Mouse (Mus musculus) mouse trophoblast stem cell (cell line): ENCODE results near the gene Krt39.

Source experiments
- in situ Hi-C, 2 experiments: fragments of 300-500 bp; cut with MseI, MboI; formaldehyde crosslinking; loops; 2 replicates in 1 of 2; 3 replicates in 1 of 2; pipeline ENCODE4 v1.15.1; 2025

The Krt39 gene

DNA sequence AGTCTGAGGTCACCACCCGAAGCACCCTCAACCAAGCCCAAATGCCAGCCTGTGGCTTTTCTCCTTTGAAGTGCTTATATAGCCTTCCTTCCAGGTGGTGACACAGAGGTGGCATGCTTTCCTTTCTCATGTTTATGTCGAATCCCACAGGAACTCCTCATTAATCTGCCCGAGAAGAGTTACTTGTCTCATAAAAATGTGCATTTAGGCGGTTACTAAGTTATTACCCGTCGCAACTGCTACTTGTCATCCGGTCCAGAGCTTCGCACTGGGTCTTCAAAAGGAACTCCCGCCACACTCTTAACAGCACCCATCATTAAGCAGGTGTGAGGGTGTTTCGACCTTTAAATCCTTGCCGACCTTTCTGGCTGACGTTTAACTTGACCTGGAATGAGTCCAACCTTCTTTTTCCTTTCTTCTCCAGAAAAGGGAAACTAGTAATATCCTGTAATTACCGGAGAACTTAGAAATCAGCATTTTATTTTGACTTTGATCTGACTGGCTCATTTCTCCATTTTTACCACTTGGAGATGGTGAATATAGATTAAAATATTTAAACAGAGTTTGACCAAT is at the start of gene Krt39:
Krt39 (minus strand) TSS at position 51 of the 573 bp plus-strand sequence.
- in situ Hi-C loops: no loop called here

DNA sequence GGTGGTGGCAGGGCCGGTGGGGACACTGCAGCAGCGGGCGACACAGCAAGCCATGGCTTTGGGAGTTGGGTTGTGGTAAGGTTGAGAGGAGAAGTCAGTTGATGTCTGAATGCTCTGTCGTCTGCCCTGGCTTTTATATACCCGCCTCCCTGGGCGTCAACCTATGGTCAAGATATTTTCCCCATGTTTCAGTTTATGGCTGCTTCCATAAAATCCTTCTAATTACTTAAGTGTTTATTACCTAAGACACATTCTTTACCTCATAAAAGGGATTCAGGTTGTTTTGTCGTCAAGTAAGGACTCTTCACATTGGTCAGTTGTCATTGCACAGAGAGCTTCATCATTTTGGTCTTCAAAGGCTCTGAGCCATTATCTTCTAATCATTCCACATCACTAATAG is 45.4 kb upstream of the Krt39 start, which contains the start of gene Krtap3-1:
Krtap3-1 (minus strand) TSS at position 101 of the 400 bp plus-strand sequence.
- in situ Hi-C loops: no loop called here

DNA sequence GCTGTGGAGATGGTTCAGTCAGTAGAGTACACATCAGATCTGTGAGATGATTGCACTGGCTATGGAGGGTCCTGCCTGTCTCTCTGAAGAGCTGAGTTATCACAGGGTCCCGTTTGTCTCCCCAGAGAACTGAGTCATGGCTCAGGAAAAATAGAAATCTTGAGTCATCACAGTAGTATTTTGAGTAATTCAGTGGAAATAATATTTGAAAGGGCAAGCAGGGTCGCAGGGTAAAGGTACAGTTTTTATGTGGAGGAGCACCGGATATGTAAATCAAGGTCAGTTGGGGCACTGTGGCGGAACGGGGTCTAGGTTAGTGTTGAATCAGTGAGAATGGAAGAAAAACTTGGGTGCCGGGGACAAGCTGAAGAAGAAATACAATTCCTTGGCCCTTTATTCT is 41.4 kb upstream of the Krt39 start:
- in situ Hi-C loops: no loop called here

DNA sequence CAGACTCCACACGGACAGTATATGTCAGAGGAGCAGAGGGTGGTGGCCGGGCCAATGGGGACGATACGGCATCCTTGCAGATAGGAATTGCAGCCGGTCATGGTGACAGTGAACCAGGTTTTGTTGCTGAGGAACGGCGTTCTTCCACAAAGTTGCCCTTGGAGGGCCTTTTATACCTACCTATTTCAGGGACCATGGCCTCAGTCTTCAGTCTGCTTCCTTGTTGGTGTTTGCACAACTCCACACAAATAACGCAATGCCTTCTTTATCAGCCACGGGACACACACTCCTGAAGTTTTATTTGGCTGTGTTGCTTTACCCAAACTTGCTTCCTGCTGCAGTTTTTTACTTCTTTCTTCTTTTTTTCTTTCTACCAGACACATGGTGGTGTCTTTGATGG is 38.2 kb upstream of the Krt39 start, which contains the start of gene Gm11939:
Gm11939 (minus strand) TSS at position 101 of the 400 bp plus-strand sequence.
- in situ Hi-C loops: no loop called here

DNA sequence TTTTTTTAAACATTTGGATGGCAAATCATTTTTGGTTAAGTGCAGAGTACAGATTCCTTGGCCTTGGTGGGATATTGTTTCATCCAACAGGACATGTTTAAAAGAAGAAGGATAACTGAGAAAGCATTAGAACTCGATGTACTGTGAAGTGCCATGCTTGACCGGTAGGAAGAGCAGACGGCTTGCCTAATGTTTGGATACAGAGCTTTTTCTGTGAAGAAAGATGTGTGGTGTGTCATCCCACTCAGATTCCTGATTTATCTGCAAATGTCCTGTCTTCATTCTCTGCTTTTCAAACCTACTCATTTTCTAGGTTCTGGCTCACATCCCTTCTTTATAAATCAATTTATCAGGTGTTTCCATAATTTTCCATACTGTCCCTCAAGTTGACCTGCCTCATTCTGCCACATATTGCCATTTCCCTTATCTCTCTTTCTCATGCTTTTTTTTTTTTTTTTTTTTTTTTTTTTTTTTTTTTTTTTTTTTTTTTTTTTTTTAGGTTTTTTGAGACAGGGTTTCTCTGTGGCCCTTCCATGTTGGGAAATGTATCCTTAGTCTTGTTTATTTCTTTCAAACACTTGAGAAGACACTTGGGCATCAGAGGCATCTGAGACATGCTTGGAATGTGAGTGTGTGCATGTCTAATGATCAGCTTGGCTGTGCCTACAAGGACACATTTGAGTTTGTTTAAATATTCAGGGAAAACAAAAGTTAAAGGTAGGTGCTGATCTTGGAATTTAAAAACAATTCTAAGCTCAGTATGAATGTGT is 37.0 kb upstream of the Krt39 start:
- in situ Hi-C loops: no loop called here

DNA sequence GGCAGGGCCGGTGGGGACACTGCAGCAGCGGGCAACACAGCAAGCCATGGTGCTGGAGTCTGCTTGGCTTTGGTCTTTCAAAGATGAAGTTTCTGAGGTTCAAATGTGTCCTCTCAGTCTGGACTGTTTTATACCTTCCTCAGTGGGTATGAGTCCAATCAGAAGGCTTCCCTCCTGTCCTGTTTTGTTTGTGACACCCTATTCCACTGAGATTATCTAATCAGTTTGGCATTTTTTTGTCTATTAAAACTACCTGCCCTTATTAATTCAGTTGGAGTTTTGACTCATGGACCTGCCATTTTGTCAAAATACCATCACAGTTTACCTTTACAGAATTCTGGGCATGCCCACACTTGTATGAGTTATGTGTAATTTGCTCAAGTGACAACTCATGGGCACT is 35.6 kb upstream of the Krt39 start, which contains the start of gene Krtap3-2:
Krtap3-2 (minus strand) TSS at position 101 of the 400 bp plus-strand sequence.
- in situ Hi-C loops: no loop called here

DNA sequence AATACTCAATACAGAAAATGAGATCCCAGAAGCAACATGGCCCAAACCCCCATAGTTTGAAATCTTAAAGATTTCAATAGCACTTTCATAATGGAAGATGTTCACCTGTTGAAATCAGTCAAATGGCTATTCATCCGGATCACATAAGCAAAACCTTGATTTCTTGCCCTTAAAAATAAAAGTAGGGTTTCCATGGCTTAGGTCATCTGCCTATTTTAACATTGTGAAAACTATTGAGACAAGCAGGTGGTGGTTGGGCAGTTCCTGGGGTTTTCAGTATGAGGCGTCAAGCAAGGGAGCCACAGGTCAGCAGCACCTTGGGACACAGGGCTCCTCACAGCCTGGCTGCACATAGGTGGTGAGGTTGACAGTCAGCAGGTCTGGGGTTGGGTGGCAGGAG is 35.1 kb upstream of the Krt39 start:
- in situ Hi-C loops: no loop called here

DNA sequence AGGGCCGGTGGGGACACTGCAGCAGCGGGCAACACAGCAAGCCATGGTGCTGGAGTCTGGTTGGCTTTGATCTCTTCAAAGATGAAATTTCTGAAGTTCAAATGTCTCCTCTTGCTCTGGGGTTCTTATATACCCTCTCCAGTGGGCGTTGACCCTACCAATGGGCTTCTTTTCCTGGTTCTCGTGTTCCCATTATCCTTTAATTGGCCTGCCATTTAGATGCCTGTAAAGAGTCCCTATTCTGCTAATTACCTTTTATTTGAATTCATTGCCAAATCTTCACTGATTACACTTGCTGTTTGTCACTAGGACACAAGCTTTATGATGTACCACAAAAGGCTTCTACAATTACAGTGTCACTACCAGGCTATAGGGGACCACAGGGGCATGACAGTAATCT is 29.6 kb upstream of the Krt39 start, which contains the start of gene Krtap3-3:
Krtap3-3 (minus strand) TSS at position 101 of the 400 bp plus-strand sequence.
- in situ Hi-C loops: no loop called here

DNA sequence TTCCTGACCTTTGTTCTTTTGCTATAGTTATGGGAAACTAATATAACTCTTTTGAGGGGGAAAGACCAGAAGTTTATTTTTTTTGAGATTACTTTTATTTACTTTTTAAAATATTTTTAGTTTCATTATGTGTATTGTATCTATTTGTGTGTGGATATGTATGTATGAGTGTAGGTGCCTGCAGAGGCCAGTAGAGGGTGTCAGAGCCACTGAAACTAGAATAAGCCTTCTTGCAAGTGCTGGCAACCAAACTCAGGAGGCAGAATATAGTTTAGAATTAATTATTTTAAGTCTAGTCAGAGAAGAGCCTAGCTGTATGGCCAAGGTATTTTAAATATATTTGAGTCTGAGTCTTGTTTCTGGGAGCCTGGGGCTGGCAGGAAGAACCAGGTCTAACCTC is 26.8 kb upstream of the Krt39 start:
- in situ Hi-C loops: no loop called here

DNA sequence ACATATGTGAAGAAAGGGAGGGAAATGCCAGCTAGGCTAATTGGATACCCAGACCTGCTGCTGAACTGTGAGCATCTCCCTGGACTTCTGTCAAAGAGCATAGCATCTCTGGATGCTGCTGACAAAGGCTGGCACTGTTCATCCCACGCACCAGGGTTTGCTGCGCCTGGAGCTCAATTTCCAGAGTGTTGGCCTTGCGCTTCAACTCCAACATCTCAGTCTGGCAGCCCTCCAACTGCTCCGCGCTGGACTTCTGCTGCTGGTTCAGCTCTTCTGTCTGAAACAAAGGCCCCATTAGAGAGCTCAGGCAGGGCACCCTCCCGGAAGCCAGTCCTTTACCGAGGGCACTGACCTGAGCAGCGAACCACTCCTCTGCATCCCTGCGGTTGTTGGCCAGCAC is 18.6 kb upstream of the Krt39 start:
- in situ Hi-C loops: no loop called here

DNA sequence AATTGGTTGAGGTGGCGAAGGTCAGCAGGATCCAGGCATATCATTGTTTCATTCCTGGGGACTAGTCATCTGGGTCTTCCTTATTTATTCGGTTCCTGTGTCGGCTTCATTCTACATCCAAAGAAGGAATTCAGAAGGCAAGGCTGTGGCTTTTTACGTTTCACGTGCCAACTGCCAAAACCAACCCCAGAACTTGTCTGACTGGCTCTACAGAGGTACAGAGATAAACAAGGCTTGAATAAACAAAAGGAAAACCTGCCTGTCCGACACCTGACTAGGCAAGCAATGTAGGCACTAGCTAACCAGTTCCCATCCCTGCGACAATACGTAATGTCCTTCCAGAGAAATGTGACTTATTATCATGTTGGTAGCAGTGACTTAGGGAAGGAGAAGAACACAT is 7.0 kb downstream of the Krt39 start:
- in situ Hi-C loops: no loop called here

DNA sequence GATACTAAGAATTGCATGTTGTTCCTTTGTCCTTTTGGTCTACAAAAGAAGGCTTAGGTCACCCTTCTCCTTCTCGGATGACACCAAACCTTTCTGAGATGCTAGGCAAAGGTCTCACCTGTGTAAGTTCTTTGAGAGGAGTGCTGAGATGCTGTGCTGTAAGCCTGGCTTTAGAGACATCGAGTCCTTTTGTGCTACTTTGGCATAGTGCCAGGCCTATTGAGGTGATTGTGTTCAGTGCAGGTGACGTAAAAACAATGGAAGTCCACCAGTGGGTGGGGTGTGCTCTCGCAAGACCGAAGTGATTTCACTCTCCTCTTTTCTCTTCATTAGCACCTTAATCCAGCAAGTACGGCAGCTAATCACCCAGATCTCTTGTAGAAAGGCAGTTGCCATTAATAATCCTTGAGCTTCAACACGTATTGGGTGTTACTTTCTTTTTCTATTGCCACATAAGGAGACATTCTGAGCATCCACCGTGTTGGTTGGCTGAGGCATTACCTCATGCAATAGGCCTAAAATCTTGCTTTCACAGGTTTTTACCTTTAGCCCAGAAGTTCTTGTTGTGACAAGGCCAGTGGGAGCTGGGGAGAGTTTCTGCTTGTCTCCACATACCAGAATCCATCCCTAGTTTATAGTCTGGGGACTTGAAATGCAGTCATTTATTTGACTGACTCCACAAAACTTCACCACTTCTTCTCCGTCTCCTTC is 20.9 kb downstream of the Krt39 start:
- in situ Hi-C loops: no loop called here

DNA sequence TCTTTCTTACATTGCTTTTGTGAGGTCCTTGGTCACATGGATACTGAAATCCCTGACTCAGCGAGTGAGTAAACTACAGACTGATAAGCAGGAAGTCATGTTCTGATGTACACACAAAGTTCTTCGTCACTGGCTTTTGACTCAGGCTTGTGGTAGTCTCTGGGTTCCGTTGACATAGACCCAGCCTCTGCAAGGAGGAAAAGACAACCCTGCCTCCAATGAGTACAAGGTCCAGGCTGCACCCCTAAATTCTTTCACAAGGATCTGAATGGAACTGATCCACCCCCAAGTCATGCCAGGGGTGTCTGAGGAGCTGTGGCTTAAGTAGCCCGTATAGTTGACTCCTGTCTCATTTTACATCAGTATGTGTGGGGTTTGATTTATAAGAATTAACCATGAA is 24.7 kb downstream of the Krt39 start:
- in situ Hi-C loops: no loop called here

DNA sequence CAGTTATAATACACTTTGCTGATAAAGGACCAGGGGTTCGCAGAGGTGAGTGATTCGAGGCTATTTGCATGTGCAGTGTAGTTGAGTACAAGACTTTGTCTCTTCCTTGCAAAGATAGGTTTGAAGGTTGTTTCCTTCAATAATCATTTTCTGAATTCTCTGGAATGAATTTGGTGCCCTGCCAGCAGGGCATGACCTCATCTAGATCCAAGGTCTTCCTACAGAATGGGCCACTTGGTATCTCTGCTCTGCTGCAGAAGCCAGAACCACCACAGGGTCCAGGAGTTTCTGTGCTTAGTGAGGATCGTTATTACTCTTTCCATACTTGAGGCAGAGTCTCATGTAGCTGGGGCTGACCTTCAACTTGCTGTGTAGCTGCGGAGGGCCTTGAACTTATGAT is 26.4 kb downstream of the Krt39 start:
- in situ Hi-C loops: no loop called here

DNA sequence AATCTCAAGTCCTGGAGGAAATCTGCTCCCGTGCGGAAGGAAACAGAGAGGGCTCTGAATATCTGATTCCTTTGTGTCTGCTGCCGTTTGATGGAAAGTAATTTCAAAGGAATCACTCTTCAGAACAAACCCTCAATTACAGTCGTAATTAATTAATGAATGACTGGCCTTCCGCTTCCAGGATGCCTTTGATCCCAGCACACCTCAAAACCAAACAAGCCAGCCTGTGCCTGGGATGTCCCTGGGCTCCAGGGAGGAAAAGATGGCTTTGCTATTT is 27.6 kb downstream of the Krt39 start:
- in situ Hi-C loops: no loop called here

DNA sequence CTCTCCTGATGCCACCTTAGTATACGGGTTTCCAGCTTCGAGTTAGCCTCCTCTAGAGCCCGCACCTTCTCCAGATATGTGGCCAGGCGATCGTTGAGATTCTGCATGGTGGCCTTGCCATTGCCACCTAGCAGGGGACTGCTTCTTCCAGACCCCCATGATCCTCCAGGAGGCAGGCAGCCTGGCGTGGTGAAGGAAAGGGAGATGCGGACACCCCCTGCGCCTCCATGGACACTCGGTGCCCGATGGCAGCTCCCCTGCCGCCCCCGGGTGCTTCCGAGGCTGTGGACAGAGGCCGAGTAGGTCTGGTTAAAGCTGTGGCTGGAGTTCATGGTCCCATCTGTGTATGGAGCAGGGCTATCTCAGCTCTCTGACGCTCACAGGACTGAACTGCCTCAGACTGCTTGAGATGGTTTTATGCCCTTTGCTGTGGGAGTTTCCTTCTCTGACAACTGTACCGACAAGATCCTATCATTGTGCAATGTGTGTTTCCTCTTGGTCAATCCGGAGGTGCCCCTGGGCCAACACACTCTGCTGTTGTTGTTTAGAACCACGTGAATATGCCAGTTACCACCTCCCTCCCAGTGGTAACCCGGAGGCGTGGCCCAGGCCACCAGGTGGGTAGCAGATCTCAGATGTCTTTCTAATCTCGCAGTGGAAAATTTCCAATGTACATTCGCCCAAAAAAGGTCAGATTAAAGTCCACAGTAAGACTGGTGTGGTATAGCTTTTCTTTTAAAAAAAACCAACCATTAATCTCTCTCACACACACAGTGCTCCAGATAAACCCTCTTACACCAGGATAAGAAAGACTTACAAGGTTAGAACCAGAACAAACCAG is 28.2 kb downstream of the Krt39 start, which contains the start of gene Krt23:
Krt23 (minus strand) TSS at position 405 of the 841 bp plus-strand sequence.
- in situ Hi-C loops: no loop called here

DNA sequence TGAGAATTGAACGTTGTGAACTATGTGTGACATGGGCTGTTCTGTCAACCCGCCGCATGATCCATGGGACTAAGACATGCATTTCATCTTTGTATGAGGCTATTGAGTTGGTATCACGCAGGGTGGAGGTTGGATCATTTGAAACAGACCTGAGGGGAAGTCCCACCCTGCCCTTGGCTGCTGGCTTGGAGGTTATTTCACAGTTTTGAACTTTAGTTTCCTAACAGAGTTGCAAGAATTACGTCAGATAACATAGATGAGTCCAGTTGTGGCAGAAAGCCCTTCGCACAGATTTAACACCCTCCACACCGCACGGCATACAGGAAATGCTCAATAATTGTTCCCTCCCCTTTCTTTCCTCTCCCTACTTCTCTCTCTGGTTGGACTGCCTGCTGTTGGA is 30.1 kb downstream of the Krt39 start:
- in situ Hi-C loops: no loop called here

DNA sequence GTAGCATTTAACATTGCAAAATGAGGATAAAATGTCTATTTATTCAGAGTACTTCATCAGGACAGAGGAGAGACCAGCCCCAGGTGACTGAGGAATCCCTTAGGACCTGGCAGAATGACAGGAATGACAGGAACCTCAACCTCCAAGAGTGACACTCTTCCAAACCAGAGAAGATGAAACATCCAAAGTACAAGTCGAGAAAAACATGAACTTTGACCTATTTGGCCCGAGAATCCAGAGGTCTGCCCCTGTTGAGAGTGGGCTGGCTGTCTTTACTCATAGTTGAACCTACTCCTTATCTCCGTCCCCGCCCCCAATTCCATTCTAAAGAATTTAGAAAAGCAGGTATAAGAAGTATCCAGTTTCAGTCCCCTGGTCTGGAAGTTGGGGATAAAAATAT is 30.5 kb downstream of the Krt39 start:
- in situ Hi-C loops: no loop called here

DNA sequence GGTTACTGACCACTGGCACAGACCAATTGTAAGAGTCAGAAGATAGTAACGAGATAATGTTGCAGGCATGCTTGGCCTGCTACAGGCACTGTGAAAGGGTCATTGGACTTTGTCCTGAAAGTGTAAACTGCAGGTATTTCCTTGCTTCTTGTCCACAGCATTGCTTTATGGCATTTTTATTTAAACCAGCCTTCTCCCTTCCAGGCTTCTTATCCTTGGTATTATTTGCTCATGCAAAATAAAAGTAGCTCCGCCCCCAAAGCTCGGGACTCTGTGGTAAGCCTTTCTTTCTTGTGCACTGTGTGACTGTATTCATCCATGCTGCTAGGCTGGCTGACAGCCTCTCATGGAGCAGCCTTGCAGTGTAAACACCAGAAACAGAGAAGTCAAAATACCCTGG is 31.9 kb downstream of the Krt39 start:
- in situ Hi-C loops: no loop called here

DNA sequence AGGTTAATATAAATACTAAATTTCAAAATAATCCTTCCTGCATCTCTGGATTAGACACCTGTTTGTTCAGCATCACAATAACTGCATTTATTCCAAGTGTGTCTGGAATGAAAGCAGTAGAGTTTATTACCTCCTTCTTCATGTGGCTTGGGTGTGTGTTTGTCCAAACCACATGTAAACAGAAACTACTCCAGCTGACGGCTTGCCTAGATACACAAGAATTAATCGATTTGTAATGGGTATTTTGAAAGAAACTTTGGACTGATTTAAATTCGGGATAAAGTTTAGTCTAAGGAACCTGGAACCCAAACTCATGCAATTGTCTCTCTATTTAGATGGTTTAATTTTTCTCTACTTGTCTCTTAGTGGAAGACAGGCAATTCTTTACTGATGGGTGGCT is 46.2 kb downstream of the Krt39 start:
- in situ Hi-C loops: no loop called here

DNA sequence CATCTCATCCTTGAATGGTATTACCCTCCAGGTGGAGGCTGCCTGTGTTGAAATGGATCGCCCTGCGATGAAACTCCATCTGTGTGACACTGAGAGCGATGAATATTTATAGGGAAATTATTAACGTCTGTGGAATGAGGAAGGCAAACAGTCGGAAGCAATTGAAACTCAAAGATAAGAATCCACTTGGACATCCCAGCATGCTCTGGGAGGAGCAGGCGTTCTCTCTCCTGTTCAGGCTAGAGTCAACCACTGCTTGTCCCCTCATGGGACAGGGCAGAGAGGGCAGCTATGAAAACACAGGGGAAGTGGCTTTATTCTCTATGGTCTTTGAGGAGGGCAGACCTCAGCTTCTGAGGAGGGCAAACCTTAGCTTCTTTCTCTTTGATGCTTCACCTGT is 47.7 kb downstream of the Krt39 start:
- in situ Hi-C loops: no loop called here

DNA sequence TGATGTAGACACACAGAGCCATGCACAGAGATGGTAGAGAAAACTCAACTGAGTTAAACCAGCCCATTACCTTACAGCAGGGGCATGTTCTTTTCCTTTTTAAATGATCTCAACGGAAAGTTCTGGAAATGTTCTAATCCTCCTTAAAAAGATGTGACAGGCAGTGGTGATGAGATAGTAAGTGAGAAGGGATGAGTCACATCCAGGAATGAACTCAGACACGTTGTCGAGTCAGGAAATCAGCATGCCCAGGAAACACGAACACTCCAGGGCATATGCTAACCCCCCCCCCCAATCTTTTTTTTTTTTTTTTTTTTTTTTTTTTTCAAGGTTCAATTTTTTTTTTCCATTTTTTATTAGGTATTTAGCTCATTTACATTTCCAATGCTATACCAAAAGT is 48.7 kb downstream of the Krt39 start:
- in situ Hi-C loops: no loop called here
